Comparison of ENCODE assay signal across 10 mouse cellular contexts in the genomic region with DNA sequence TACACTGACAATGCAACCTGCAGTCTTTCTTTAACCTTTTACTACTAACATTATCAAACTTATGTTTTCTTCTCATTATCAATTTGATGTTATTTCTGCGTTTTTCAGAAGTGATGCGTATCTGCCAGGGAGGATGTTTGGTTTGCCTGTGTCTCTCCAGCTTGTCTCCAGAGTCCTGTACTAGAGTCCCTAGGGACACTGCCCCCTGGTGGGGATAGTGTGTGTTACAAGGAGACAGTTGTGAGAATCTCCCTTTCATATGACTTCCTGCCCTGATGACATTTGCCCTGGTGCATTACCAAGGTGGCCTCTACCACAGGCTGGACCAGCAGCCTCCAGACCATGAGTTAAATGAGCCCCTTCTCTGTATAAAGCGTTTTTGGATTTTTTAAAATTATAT. TPM values are rescaled to one million over a fixed set of nuclear protein-coding genes. Genes with fewer than 3 reads are reported as not detected.
DNase-seq lines count a peak whose midpoint lies in the region; ATAC-seq and TF ChIP-seq lines count a peak whose summit lies in the region.
"Had no signal": no experiment of that assay in that cellular context is flagged by ENCODE, and none has a peak within 500 bp of the region (broad histone marks: within the 10 kb centered on the region; RNA-seq: fewer than 3 reads in every experiment).

No protein-coding gene starts in this region.

- no peaks in the 10 kb centered on the region for H3K4me1 ChIP-seq in intestine, postnatal 0 days (replicated peaks; ENCODE audit: control insufficient read depth, insufficient read depth, low read length)
- H3K4me1 ChIP-seq in intestine, embryonic 15.5 days (replicated peaks): peaks cover 10% of the 10 kb centered on the region; the same call in 1 of the 2 replicates
- peaks cover 40% of the 10 kb centered on the region for H3K4me1 ChIP-seq in G1E (ENCODE audit: insufficient read depth, low read depth, low read length)

- H3K27me3 ChIP-seq in intestine, postnatal 0 days (replicated peaks; ENCODE audit: control insufficient read depth, insufficient read depth, low read length): no peaks in the 10 kb centered on the region
- H3K27me3 ChIP-seq in intestine, embryonic 15.5 days (replicated peaks): no peaks in the 10 kb centered on the region
- H3K27me3 ChIP-seq in G1E (ENCODE audit: insufficient read depth, low read length): peaks cover 3% of the 10 kb centered on the region; the same call in 1 of the 2 replicates
- H3K27me3 ChIP-seq: embryonic facial prominence, embryonic 15.5 days had no signal

- H3K9me3 ChIP-seq in intestine, postnatal 0 days (ENCODE audit: control insufficient read depth): no peaks in the 10 kb centered on the region
- no peaks in the 10 kb centered on the region for H3K9me3 ChIP-seq in intestine, embryonic 15.5 days
- no peaks in the 10 kb centered on the region for H3K9me3 ChIP-seq in G1E (replicated peaks)
- H3K9me3 ChIP-seq: embryonic facial prominence, embryonic 15.5 days; megakaryocyte, embryonic 14.5 days had no signal

- no peak overlapping the region for H3K9ac ChIP-seq in intestine, postnatal 0 days (ENCODE audit: low read depth, low read length)
- no peak overlapping the region for H3K9ac ChIP-seq in intestine, embryonic 15.5 days
- H3K9ac ChIP-seq: embryonic facial prominence, embryonic 15.5 days had no signal

- H3K27ac ChIP-seq in intestine, postnatal 0 days (ENCODE audit: low read depth, low read length): no peak overlapping the region
- no peak overlapping the region for H3K27ac ChIP-seq in intestine, embryonic 15.5 days
- H3K27ac ChIP-seq: embryonic facial prominence, embryonic 15.5 days had no signal

- ATAC-seq in intestine, postnatal 0 days: no peak
- no peak for ATAC-seq in intestine, embryonic 15.5 days
- 0 out of 2 replicates have a peak, but pooled peaks have one; percentile 5 for ATAC-seq in G1E (ENCODE audit: extremely low read depth, insufficient number of reproducible peaks, low FRiP score, poor library complexity, severe bottlenecking)

- no peak for DNase-seq in G1E (ENCODE audit: low spot score)
- peak; percentile 87 to 91 for DNase-seq in cerebellum, postnatal 10 days
- DNase-seq in gastrocnemius, postnatal 4 days (ENCODE audit: low spot score in 2 of 2): peak; percentile 58 to 67
- peak; percentile 34 to 59 for DNase-seq in layer of hippocampus, postnatal 36 days
- peak; percentile 93 for DNase-seq in naive thymus-derived CD4-positive, alpha-beta T cell, adult 2 months (ENCODE audit: low read depth)
- DNase-seq in thymus, postnatal 10 days (ENCODE audit: low spot score in 2 of 2): peak; percentile 63 to 88

- no peaks in the 10 kb centered on the region for H3K36me3 ChIP-seq in intestine, postnatal 0 days (ENCODE audit: control insufficient read depth, insufficient read depth)
- H3K36me3 ChIP-seq in intestine, embryonic 15.5 days: no peaks in the 10 kb centered on the region
- no peaks in the 10 kb centered on the region for H3K36me3 ChIP-seq in G1E (replicated peaks)
- H3K36me3 ChIP-seq: embryonic facial prominence, embryonic 15.5 days had no signal

- TF ChIP-seq CTCF in intestine, postnatal 0 days (IDR thresholded peaks at IDR 0.05; ENCODE audit: low read depth): peak; percentile 95
- peak; percentile 80 for TF ChIP-seq CTCF in G1E (IDR thresholded peaks at IDR 0.05; ENCODE audit: low read depth, low read length)

- H3K4me2 ChIP-seq in intestine, postnatal 0 days (replicated peaks; ENCODE audit: low read depth): no peak overlapping the region
- H3K4me2 ChIP-seq in intestine, embryonic 15.5 days (replicated peaks): no peak overlapping the region
- H3K4me2 ChIP-seq: embryonic facial prominence, embryonic 15.5 days had no signal

- no peak overlapping the region for H3K4me3 ChIP-seq in intestine, postnatal 0 days (ENCODE audit: low read depth, low read length)
- H3K4me3 ChIP-seq in intestine, embryonic 15.5 days (replicated peaks): no peak overlapping the region
- H3K4me3 ChIP-seq in G1E (ENCODE audit: low read depth, low read length): no peak overlapping the region
- H3K4me3 ChIP-seq: embryonic facial prominence, embryonic 15.5 days; megakaryocyte, embryonic 14.5 days had no signal

- 7% methylated on average over 3 of the region's 3 CpGs for WGBS in intestine, postnatal 0 days
- WGBS in intestine, embryonic 15.5 days: 12% methylated on average over 3 of the region's 3 CpGs

RNA-seq across cellular contexts. Expression of a gene that starts 15.3 kb away (rescaled TPM):
- 500 and 505 TPM in 2 replicates for polyA plus RNA-seq in intestine, postnatal 0 days (2015; fragmentation: Nextera tagmentation; extraction: Ambion mirVana)
- polyA plus RNA-seq in intestine, embryonic 15.5 days (2015; fragmentation: Nextera tagmentation; extraction: Ambion mirVana): 818 and 905 TPM in 2 replicates
- total RNA-seq in G1E (2014; fragmentation: Nextera tagmentation): 933 and 945 TPM in 2 replicates
- 1,738 and 1,944 TPM in 2 replicates for total RNA-seq in G1E (2017)
- polyA plus RNA-seq in G1E (2012): 1,480 and 1,513 TPM in 2 replicates
- total RNA-seq in gastrocnemius, postnatal 4 days (2021): 100 to 1,000 TPM; 689 to 696 TPM
- total RNA-seq in layer of hippocampus, postnatal 36 days (2021): 100 to 1,000 TPM; 302 to 311 TPM

RNA-seq across cellular contexts. Expression of a gene that starts 46.9 kb away (rescaled TPM):
- 1.2 and 1.3 TPM in 2 replicates for polyA plus RNA-seq in intestine, postnatal 0 days (2015; fragmentation: Nextera tagmentation; extraction: Ambion mirVana)
- 2.2 TPM in 2 replicates for polyA plus RNA-seq in intestine, embryonic 15.5 days (2015; fragmentation: Nextera tagmentation; extraction: Ambion mirVana)
- total RNA-seq in G1E (2014; fragmentation: Nextera tagmentation) (0.19 TPM in 1 of 2 replicates, not detected in the other), G1E (2017) (0.22 and 0.23 TPM in 2 replicates)
- polyA plus RNA-seq in G1E (2012): not detected in 2 replicates
- not detected for total RNA-seq in gastrocnemius, postnatal 4 days (2021)
- 1 to 10 TPM; 7.0 to 7.4 TPM for total RNA-seq in layer of hippocampus, postnatal 36 days (2021)

Comparison
In these comparisons a context has a peak if more than half of its experiments do, and no peak if none do; other contexts are left out.
1. RNA of a gene that starts 46.9 kb away (total RNA-seq): 7.0 to 7.4 TPM in layer of hippocampus, postnatal 36 days; 0.19 to 0.23 TPM in G1E and not detected in gastrocnemius, postnatal 4 days; every median in the first group is over 4 times any median in the second.